Mouse (Mus musculus) adrenal gland, adult 10 weeks (tissue): Measurements from ENCODE around the gene 9230110F15Rik. TPM values are rescaled to one million over a fixed set of nuclear protein-coding genes. Genes with fewer than 3 reads are reported as not detected.

ENCODE experiments used
- polyA plus RNA-seq: library from polyadenylated mRNA; stranded (reverse); fragments of 350-450 nt; fragmentation: Illumina TruSeq; extraction: RNeasy Lipid Tissue Mini Kit (QIAGEN cat#74804); gene quantifications from one replicate; pipeline ENCODE4 v1.2.3, GENCODE M21; 2014; ENCODE audit warnings: low read depth, low replicate concordance

9230110F15Rik gene
- polyA plus RNA-seq = 0.93 TPM

DNA sequence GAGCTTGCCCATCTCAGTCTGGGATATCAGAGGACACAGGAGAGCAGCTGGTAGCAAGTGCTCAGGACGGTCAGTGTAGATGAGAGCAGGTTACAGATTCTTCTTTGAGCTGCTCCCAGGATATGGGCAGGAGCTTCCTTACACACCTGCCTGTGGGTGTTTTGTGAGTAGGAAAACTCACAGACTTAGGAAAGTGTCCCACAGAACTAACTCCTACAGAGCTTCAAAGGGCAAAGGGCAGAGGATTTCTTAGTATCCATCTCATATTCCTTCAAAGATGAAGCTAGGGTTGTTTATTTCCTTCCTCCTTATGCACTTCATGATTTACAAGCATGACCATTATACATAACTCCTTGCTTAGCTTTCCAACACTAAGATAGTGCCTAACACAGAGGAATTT is at the start of gene 9230110F15Rik:
Gene 9230110F15Rik, minus strand, starts transcription at position 101 of the 400 bp plus-strand sequence.

DNA sequence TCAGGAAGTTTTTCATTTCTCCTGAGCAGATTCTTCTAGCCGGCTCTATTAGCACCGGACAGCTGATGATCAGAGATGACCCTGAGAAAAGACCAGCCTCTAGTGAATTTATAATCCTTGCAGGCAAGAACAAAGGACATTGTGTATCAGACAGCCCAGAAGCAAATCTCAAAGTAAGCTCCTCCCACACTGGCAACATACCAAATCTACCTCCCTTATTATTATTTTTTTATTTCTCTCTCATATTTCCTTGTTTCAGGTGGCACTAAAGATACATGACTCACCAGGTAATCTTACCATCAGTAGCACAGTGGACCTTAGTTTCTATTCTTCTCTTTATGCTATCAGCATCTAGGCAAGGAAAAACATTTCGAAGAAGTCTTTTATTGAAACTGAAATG is 53.9 kb downstream of the 9230110F15Rik start, which contains the start of the genes Gm27235 and D730048I06Rik:
Gene Gm27235, minus strand, starts transcription at position 101 of the 400 bp plus-strand sequence.
Gene D730048I06Rik, minus strand, starts transcription at position 112 of the 400 bp plus-strand sequence.

Other genes starting within 250 kb of the 9230110F15Rik start
- gene Pate4, start 232.2 kb downstream of the 9230110F15Rik start, polyA plus RNA-seq = not detected
- not detected for gene Pate3, start 195.9 kb downstream of the 9230110F15Rik start, polyA plus RNA-seq
- gene Pate1, start 156.8 kb downstream of the 9230110F15Rik start, polyA plus RNA-seq = not detected
- gene Gm17677, start 103.1 kb downstream of the 9230110F15Rik start, polyA plus RNA-seq = not detected
- gene Gm17727, start 66.0 kb downstream of the 9230110F15Rik start, polyA plus RNA-seq = not detected
- not detected for gene Gm27235, start 54.0 kb downstream of the 9230110F15Rik start, polyA plus RNA-seq
- 0.58 TPM for gene D730048I06Rik, start 54.0 kb downstream of the 9230110F15Rik start, polyA plus RNA-seq
- not detected for gene 9230113P08Rik, start 64.3 kb upstream of the 9230110F15Rik start, polyA plus RNA-seq